Mouse (Mus musculus) E14TG2a.4 (cell line): ENCODE measurements at regions not wholly inside any gene's neighbourhood (a gene's known extent, or its start where the extent isn't known, plus 50 kb on each side); places are given as distances from the start of the nearest gene placed in this dataset.

Experiments used
- H3K27me3 ChIP-seq: 2 replicates; pipeline ENCODE4 v1.6.1; 2014; ENCODE audit warnings: low read length, control low read depth; ENCODE audit not compliant: insufficient read depth
- H3K36me3 ChIP-seq: 2 replicates; pipeline ENCODE4 v1.6.1; 2014; ENCODE audit warnings: low read length, control low read depth; ENCODE audit not compliant: insufficient read depth
- H3K4me1 ChIP-seq: replicated peaks from 2 replicates; pipeline ENCODE4 v1.6.1; 2014; ENCODE audit warnings: low read depth, low read length, control low read depth
- H3K4me3 ChIP-seq: replicated peaks from 2 replicates; pipeline ENCODE4 v1.5.1; 2014; ENCODE audit warnings: mild to moderate bottlenecking, low read length
- H3K9me3 ChIP-seq: 2 replicates; pipeline ENCODE4 v1.6.1; 2014; ENCODE audit warnings: low read length, control low read depth
- CTCF ChIP-seq: conservative IDR thresholded peaks from 2 replicates; pipeline ENCODE4 v1.5.1; 2014; ENCODE audit warnings: low read length
- NANOG ChIP-seq: IDR thresholded peaks from 2 replicates; pipeline ENCODE4 v1.6.1; 2014; ENCODE audit warnings: borderline replicate concordance, low read length, mixed read lengths
- POU5F1 ChIP-seq: IDR thresholded peaks from 2 replicates; pipeline ENCODE4 v1.6.1; 2014; ENCODE audit warnings: low read length, borderline replicate concordance

GRCm38 (mm10) chr12:5807996-5808886, 432.8 kb upstream of the Klhl29 start:
- H3K4me1 ChIP-seq, result no peaks in the 10 kb centered on the region
- no peaks in the 10 kb centered on the region for H3K27me3 ChIP-seq
- H3K4me3 ChIP-seq, result no peak overlapping the region
- TF ChIP-seq POU5F1 (no peak), NANOG (no peak), CTCF (no peak)
- H3K9me3 ChIP-seq, result no peaks in the 10 kb centered on the region
- no peaks in the 10 kb centered on the region for H3K36me3 ChIP-seq

- no peaks in the 10 kb centered on the region for H3K27me3 ChIP-seq
- H3K9me3 ChIP-seq, result no peaks in the 10 kb centered on the region
- no peaks in the 10 kb centered on the region for H3K36me3 ChIP-seq
- no peaks in the 10 kb centered on the region for H3K4me1 ChIP-seq
- no peak overlapping the region for H3K4me3 ChIP-seq
- TF ChIP-seq NANOG (no peak), POU5F1 (no peak), CTCF (no peak)
Observed at GRCm38 (mm10) chr12:5805731-5806130, 430.2 kb upstream of the Klhl29 start.

DNA sequence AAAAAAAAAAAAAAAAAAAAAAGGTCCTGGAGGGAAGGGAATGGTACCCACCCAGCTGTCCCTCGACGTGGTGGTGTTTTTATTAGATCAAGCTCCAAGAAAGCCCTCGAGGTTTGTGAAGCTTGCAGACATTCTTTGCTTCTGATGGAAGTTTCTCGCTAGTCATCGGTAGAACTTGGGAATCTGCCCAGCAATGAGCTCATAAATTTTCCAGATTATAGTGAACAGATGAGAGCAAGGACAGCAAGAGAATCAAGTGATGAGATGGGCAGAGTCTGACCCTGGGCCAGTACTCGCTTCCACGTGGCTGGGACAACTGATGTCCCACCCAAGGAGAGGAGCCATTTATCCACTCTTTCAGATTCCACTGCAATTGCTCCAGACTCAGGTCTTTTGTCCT, 417.6 kb upstream of the Klhl29 start:
- Histone ChIP-seq H3K4me1 (no peaks in the 10 kb centered on the region), H3K36me3 (no peaks in the 10 kb centered on the region), H3K9me3 (peaks cover 10% of the 10 kb centered on the region; the same call in 1 of the 2 replicates), H3K27me3 (no peaks in the 10 kb centered on the region), H3K4me3 (no peak overlapping the region)
- TF ChIP-seq CTCF (no peak), NANOG (no peak), POU5F1 (no peak)

- Histone ChIP-seq H3K4me3 (no peak overlapping the region), H3K27me3 (no peaks in the 10 kb centered on the region; the same call in 1 of the 2 replicates), H3K4me1 (no peaks in the 10 kb centered on the region), H3K36me3 (no peaks in the 10 kb centered on the region), H3K9me3 (peaks cover 10% of the 10 kb centered on the region; the same call in 1 of the 2 replicates)
- TF ChIP-seq NANOG (no peak), POU5F1 (no peak), CTCF (no peak)
Observed at GRCm38 (mm10) chr12:5787074-5787813, 411.8 kb upstream of the Klhl29 start.

DNA sequence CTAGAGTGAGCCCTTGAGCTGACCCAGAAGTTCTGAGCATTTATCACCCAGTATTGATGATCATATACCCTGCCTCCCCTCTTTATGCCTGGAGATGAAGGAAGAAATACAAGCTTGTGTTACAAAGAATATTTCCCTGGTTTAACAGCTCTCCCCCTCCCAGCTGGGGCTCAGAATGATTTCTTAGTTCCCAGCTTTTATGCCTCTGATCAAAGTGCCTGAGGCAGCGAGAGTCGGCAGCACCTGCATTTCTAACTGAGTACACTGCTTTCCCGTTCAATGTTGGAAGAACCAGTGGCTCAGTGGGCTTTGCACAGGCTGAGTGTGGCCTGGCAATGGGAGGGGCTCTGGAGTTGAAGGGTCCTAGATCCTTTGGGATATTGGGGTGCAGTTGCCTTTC, 405.8 kb upstream of the Klhl29 start:
- no peaks in the 10 kb centered on the region for H3K4me1 ChIP-seq
- TF ChIP-seq CTCF, result no peak
- no peak for TF ChIP-seq NANOG
- no peak for TF ChIP-seq POU5F1

GRCm38 (mm10) chr12:5777556-5777955, 402.1 kb upstream of the Klhl29 start:
- Histone ChIP-seq H3K4me3 (no peak overlapping the region), H3K36me3 (no peaks in the 10 kb centered on the region), H3K27me3 (no peaks in the 10 kb centered on the region; the same call in 1 of the 2 replicates), H3K4me1 (no peaks in the 10 kb centered on the region), H3K9me3 (no peaks in the 10 kb centered on the region)
- TF ChIP-seq CTCF (no peak), NANOG (no peak), POU5F1 (no peak)

More for the DNA sequence above, 405.8 kb upstream of the Klhl29 start:
- Histone ChIP-seq H3K9me3 (no peaks in the 10 kb centered on the region), H3K36me3 (no peaks in the 10 kb centered on the region), H3K4me3 (no peak overlapping the region), H3K27me3 (no peaks in the 10 kb centered on the region; the same call in 1 of the 2 replicates)

- Histone ChIP-seq H3K36me3 (no peaks in the 10 kb centered on the region), H3K9me3 (no peaks in the 10 kb centered on the region), H3K4me3 (no peak overlapping the region), H3K27me3 (peaks cover 4% of the 10 kb centered on the region; the same call in 1 of the 2 replicates), H3K4me1 (no peaks in the 10 kb centered on the region)
- TF ChIP-seq NANOG (no peak), CTCF (no peak), POU5F1 (no peak)
Observed at GRCm38 (mm10) chr12:5771399-5771978, 396.0 kb upstream of the Klhl29 start.

DNA sequence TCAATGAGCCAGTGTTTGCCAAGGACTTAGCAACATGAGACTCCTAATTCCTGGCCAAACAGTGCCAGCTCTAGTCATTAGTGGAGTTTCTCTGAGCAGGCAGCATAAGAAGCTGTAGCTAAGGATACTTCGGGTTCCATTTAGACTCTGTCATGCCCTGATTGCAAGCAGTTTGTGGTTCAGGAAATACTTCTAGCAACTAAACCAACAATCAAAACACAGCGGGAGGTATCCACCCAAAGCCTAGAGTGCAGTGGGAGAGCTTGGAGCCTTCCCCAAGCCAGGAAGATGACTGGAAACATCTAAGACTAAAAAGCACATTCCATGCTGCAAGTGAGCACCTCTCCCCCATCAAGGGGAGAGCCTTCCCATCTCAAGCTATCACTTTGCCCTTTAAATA, 395.0 kb upstream of the Klhl29 start:
- no peaks in the 10 kb centered on the region for H3K9me3 ChIP-seq
- H3K36me3 ChIP-seq, result no peaks in the 10 kb centered on the region
- H3K27me3 ChIP-seq, result peaks cover 4% of the 10 kb centered on the region; the same call in 1 of the 2 replicates
- H3K4me3 ChIP-seq, result no peak overlapping the region
- H3K4me1 ChIP-seq, result no peaks in the 10 kb centered on the region
- no peak for TF ChIP-seq POU5F1
- no peak for TF ChIP-seq NANOG
- no peak for TF ChIP-seq CTCF
